Mouse (Mus musculus) MEL (cell line): Measurements from ENCODE around the gene Dennd1b. TPM values are rescaled to one million over a fixed set of nuclear protein-coding genes. Genes with fewer than 3 reads are reported as not detected.

Experiments
- DNase-seq: peaks from one replicate; pipeline ENCODE4 v3.0.0; 2011; ENCODE audit warnings: low read depth, low spot score
- H3K27ac ChIP-seq: 2 replicates; pipeline ENCODE4 v1.5.1; 2012; ENCODE audit warnings: low read depth, mild to moderate bottlenecking, control low read depth, low read length, moderate library complexity; ENCODE audit not compliant: control insufficient read depth
- H3K27me3 ChIP-seq, 2 experiments: fragments of 150-350 bp in 1 of 2; sonication (generic) in 1 of 2; 2 replicates each; pipeline ENCODE4 v1.6.1; 2012; ENCODE audit warnings: low read length in 2 of 2, mild to moderate bottlenecking in 2 of 2, improper control_type of control experiment in 1 of 2, moderate library complexity in 1 of 2; ENCODE audit not compliant: insufficient read depth in 2 of 2, control insufficient read depth in 1 of 2
- H3K36me3 ChIP-seq, 2 experiments: 2 replicates each; pipeline ENCODE4 v1.6.1; 2012 to 2014; ENCODE audit warnings: low read length in 2 of 2, improper control_type of control experiment in 1 of 2, inconsistent platforms in 1 of 2, mild to moderate bottlenecking in 1 of 2; ENCODE audit not compliant: insufficient read depth in 2 of 2, control insufficient read depth in 1 of 2
- H3K4me1 ChIP-seq, 2 experiments: fragments of 150-350 bp in 1 of 2; sonication (generic) in 1 of 2; 2 replicates each; pipeline ENCODE4 v1.6.1; 2012; ENCODE audit warnings: low read length in 2 of 2, improper control_type of control experiment in 1 of 2, mild to moderate bottlenecking in 1 of 2; ENCODE audit not compliant: insufficient read depth in 2 of 2, control insufficient read depth in 1 of 2
- H3K4me3 ChIP-seq, 2 experiments: fragments of 150-350 bp in 1 of 2; sonication (generic) in 1 of 2; 2 replicates each; pipeline ENCODE4 v1.5.1; 2012; ENCODE audit warnings: low read depth in 2 of 2, low read length in 2 of 2, mild to moderate bottlenecking in 2 of 2, moderate library complexity in 2 of 2, control low read depth in 1 of 2, improper control_type of control experiment in 1 of 2; ENCODE audit not compliant: control insufficient read depth in 1 of 2, insufficient read depth in 1 of 2
- H3K79me2 ChIP-seq: 2 replicates; pipeline ENCODE4 v1.6.1; 2012; ENCODE audit warnings: mild to moderate bottlenecking, low read length, moderate library complexity; ENCODE audit not compliant: control insufficient read depth, poor library complexity, insufficient read depth
- H3K9ac ChIP-seq: 2 replicates; pipeline ENCODE4 v1.6.1; 2012; ENCODE audit warnings: low read depth, mild to moderate bottlenecking, control low read depth, low read length, moderate library complexity; ENCODE audit not compliant: control insufficient read depth, poor library complexity, severe bottlenecking
- H3K9me3 ChIP-seq: fragments of 150-350 bp; sonication (generic); replicated peaks from 2 replicates; pipeline ENCODE4 v1.6.1; 2012; ENCODE audit warnings: mild to moderate bottlenecking, low read length, improper control_type of control experiment, moderate library complexity; ENCODE audit not compliant: insufficient read depth
- ELF1 ChIP-seq: IDR thresholded peaks from 2 replicates; pipeline ENCODE4 v1.6.1; 2014; ENCODE audit warnings: low read depth, mild to moderate bottlenecking, inconsistent platforms, low read length, improper control_type of control experiment, moderate library complexity
- EP300 ChIP-seq, 2 experiments: IDR thresholded peaks; 2 replicates each; pipeline ENCODE4 v1.6.1; 2011; ENCODE audit warnings: improper control_type of control experiment in 2 of 2, low read length in 2 of 2, low read depth in 1 of 2, mild to moderate bottlenecking in 1 of 2
- ETS1 ChIP-seq: IDR thresholded peaks from 2 replicates; pipeline ENCODE4 v1.6.1; 2012; ENCODE audit warnings: low read depth, mild to moderate bottlenecking, inconsistent platforms, low read length, improper control_type of control experiment, moderate library complexity
- GABPA ChIP-seq: IDR thresholded peaks from 2 replicates; pipeline ENCODE4 v1.6.1; 2012; ENCODE audit warnings: low read depth, mild to moderate bottlenecking, inconsistent platforms, low read length, improper control_type of control experiment, moderate library complexity
- GATA1 ChIP-seq: IDR thresholded peaks from 2 replicates; pipeline ENCODE4 v1.6.1; 2011; ENCODE audit warnings: low read depth, low read length, improper control_type of control experiment
- HCFC1 ChIP-seq: IDR thresholded peaks from 2 replicates; pipeline ENCODE4 v1.6.1; 2012; ENCODE audit warnings: low read depth, mild to moderate bottlenecking, inconsistent platforms, low read length, improper control_type of control experiment, moderate library complexity
- MAX ChIP-seq: IDR thresholded peaks from 2 replicates; pipeline ENCODE4 v1.6.1; 2011; ENCODE audit warnings: low read length, improper control_type of control experiment
- MXI1 ChIP-seq: IDR thresholded peaks from 2 replicates; pipeline ENCODE4 v1.6.1; 2011; ENCODE audit warnings: mild to moderate bottlenecking, low read depth, low read length, improper control_type of control experiment
- MYC ChIP-seq: IDR thresholded peaks from 2 replicates; pipeline ENCODE4 v1.6.1; 2011; ENCODE audit warnings: low read depth, mild to moderate bottlenecking, low read length, improper control_type of control experiment, moderate library complexity
- NRF1 ChIP-seq: IDR thresholded peaks from 2 replicates; pipeline ENCODE4 v1.6.1; 2014; ENCODE audit warnings: low read depth, mild to moderate bottlenecking, inconsistent platforms, low read length, improper control_type of control experiment, moderate library complexity; ENCODE audit not compliant: poor library complexity, insufficient read depth, severe bottlenecking
- POLR2AphosphoS2 ChIP-seq: IDR thresholded peaks from 2 replicates; pipeline ENCODE4 v1.6.1; 2011; ENCODE audit warnings: low read length, improper control_type of control experiment
- POLR2AphosphoS5 ChIP-seq: IDR thresholded peaks from 2 replicates; pipeline ENCODE4 v1.6.1; 2012; ENCODE audit warnings: low read depth, borderline replicate concordance, mild to moderate bottlenecking, inconsistent platforms, low read length, moderate library complexity, mixed read lengths
- RAD21 ChIP-seq: IDR thresholded peaks from 2 replicates; pipeline ENCODE4 v1.6.1; 2011; ENCODE audit warnings: mild to moderate bottlenecking, low read depth, low read length, improper control_type of control experiment
- RCOR1 ChIP-seq: IDR thresholded peaks from 2 replicates; pipeline ENCODE4 v1.6.1; 2012; ENCODE audit warnings: low read depth, mild to moderate bottlenecking, inconsistent platforms, low read length, improper control_type of control experiment
- SIN3A ChIP-seq: IDR thresholded peaks from 2 replicates; pipeline ENCODE4 v1.6.1; 2012; ENCODE audit warnings: low read length, improper control_type of control experiment, inconsistent platforms
- TAL1 ChIP-seq: IDR thresholded peaks from 2 replicates; pipeline ENCODE4 v1.6.1; 2012; ENCODE audit warnings: mild to moderate bottlenecking, inconsistent platforms, low read length, moderate library complexity, mixed read lengths
- TBP ChIP-seq: IDR thresholded peaks from 2 replicates; pipeline ENCODE4 v1.8.0; 2011; ENCODE audit warnings: low read depth, low read length, improper control_type of control experiment
- TCF12 ChIP-seq: IDR thresholded peaks from 2 replicates; pipeline ENCODE4 v1.6.1; 2014; ENCODE audit warnings: low read depth, mild to moderate bottlenecking, inconsistent platforms, low read length, improper control_type of control experiment, moderate library complexity
- USF2 ChIP-seq, 2 experiments: IDR thresholded peaks; 2 replicates each; pipeline ENCODE4 v1.6.1; 2011 to 2012; ENCODE audit warnings: improper control_type of control experiment in 2 of 2, low read length in 2 of 2, borderline replicate concordance in 1 of 2, inconsistent platforms in 1 of 2, low read depth in 1 of 2, mild to moderate bottlenecking in 1 of 2; ENCODE audit not compliant: insufficient read depth in 1 of 2
- polyA plus RNA-seq, 2 experiments: library from polyadenylated mRNA; stranded (reverse) in 1 of 2; unstranded in 1 of 2; fragments of >175 nt in 1 of 2; fragments of >200 nt in 1 of 2; gene quantifications; 2 replicates each; pipeline versions ENCODE4 v1.2.1 to v1.2.4; 2012; ENCODE audit warnings: low replicate concordance in 2 of 2, low read depth in 1 of 2; ENCODE audit not compliant: insufficient read length in 2 of 2, insufficient read depth in 1 of 2, missing spikeins in 1 of 2
- total RNA-seq: library from RNA; depleted of rRNA; stranded (reverse); fragments of 300-350 nt; gene quantifications from 2 replicates; pipeline ENCODE4 v1.2.3, GENCODE M21; 2012

Gene Dennd1b
- total and polyA plus RNA-seq, 3 experiments = 3.9 to 4.1 TPM; not detected in 1

- Histone ChIP-seq H3K27ac (peak overlapping the region; percentile 74; the same call in 1 of the 2 replicates), H3K79me2 (no peaks in the 10 kb centered on the region), H3K9me3 (no peaks in the 10 kb centered on the region), H3K4me3 (peak overlapping the region in 1 of 2 experiments; percentile 40; a peak in 2 of 4 replicates), H3K36me3 (peaks cover 0 to 2% of the 10 kb centered on the region in 2 experiments; a peak in 2 of 4 replicates), H3K9ac (peak overlapping the region; percentile 40; the same call in 1 of the 2 replicates), H3K4me1 (peaks cover 3 to 4% of the 10 kb centered on the region in 2 experiments; a peak in 2 of 4 replicates), H3K27me3 (no peaks in the 10 kb centered on the region)
- peak; percentile 87 for DNase-seq
- TF ChIP-seq GABPA = no peak
- TF ChIP-seq USF2 (IDR thresholded peaks at IDR 0.05; ENCODE audit: borderline replicate concordance in 1 of 2, insufficient read depth in 1 of 2, low read depth in 1 of 2, low read length in 2 of 2) = no peak
- TF ChIP-seq GATA1 = peak; percentile 89
- TF ChIP-seq RAD21 = no peak
- peak; percentile 59 for TF ChIP-seq MAX
- TF ChIP-seq TCF12 = peak; percentile 68
- TF ChIP-seq EP300 (IDR thresholded peaks at IDR 0.05; ENCODE audit: low read depth in 1 of 2, low read length in 2 of 2) = peak; percentile 79 to 89
- TF ChIP-seq TAL1 = peak; percentile 84
- no peak for TF ChIP-seq NRF1
- TF ChIP-seq TBP = 0 out of 2 replicates have a peak, but pooled peaks have one; percentile 38
- peak; percentile 54; the same call in 1 of the 2 replicates for TF ChIP-seq ETS1
- peak; percentile 30; the same call in 1 of the 2 replicates for TF ChIP-seq ELF1
- TF ChIP-seq SIN3A = peak; percentile 81
- peak; percentile 55 for TF ChIP-seq MXI1
- peak; percentile 79; the same call in 1 of the 2 replicates for TF ChIP-seq MYC
- TF ChIP-seq HCFC1 = 0 out of 2 replicates have a peak, but pooled peaks have one; percentile 22
- peak; percentile 79 for TF ChIP-seq RCOR1
These were observed 124.3 kb downstream of the Dennd1b start for GRCm38 (mm10) chr1:139087564-139087963.

DNA sequence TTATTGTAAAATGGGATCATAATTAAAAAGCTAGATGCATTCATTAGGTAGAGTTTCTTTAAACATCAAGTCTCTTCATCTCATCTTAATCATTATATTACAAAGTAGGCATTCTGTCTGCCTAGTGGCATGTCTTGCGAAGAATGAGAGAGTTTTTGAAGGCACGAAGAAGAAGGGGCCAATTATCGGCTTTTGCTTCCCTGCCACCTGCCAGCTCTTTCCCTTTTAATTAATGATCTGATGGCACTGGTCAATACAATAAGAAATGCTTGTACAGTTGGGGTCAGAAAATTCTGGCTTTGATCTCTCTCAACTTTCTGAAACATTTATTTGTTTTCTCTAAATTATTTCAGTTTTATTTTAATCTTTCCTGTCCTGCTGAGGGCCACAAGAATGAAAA, 127.5 kb downstream of the Dennd1b start:
- Histone ChIP-seq H3K36me3 (peaks cover 0 to 2% of the 10 kb centered on the region in 2 experiments; a peak in 2 of 4 replicates), H3K9ac (no peak overlapping the region), H3K9me3 (no peaks in the 10 kb centered on the region), H3K4me1 (peaks cover 3 to 4% of the 10 kb centered on the region in 2 experiments; a peak in 2 of 4 replicates)
- DNase-seq = no peak
- no peak for TF ChIP-seq MAX
- no peak for TF ChIP-seq RAD21
- no peak for TF ChIP-seq POLR2AphosphoS5
- TF ChIP-seq POLR2AphosphoS2 = no peak
- TF ChIP-seq USF2 (IDR thresholded peaks at IDR 0.05; ENCODE audit: borderline replicate concordance in 1 of 2, insufficient read depth in 1 of 2, low read depth in 1 of 2, low read length in 2 of 2) = no peak
- TF ChIP-seq, all 39 proteins: peak for 0
- H3K27me3 ChIP-seq = no peaks in the 10 kb centered on the region
- H3K79me2 ChIP-seq = no peaks in the 10 kb centered on the region
- no peak overlapping the region for H3K4me3 ChIP-seq
- H3K27ac ChIP-seq = no peak overlapping the region
